ENCODE assay signal across 25 mouse cellular contexts in the genomic region with DNA sequence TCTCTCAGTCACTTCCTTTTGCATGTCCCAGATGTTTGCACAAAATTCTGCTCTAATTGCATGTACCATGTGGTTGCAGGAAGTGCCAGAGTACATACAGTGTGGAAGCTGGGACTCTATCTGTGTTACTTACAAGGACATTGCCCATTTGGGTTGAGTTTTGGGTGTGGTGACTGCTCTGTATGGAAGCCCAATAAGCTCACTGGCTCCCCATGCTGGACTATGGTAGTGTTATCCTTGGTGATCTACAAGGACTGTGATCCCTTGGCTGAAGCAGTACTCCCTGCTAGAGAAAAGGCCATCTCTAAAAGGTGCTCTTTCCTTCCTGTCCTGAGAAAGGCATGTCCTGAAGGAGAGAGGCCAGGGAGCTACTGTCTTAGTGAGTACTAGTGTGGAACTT.
A peak's percentile ranks its signal among the peaks of the same experiment; 100 is the strongest.
DNase-seq lines count a peak whose midpoint lies in the region; ATAC-seq and TF ChIP-seq lines count a peak whose summit lies in the region.
"Had no signal": no experiment of that assay in that cellular context is flagged by ENCODE, and none has a peak within 500 bp of the region (broad histone marks: within the 10 kb centered on the region; RNA-seq: fewer than 3 reads in every experiment).

No protein-coding gene starts in this region.

- 0 out of 2 replicates have a peak, but pooled peaks cover 11% of the 10 kb centered on the region for H3K36me3 ChIP-seq in kidney, postnatal 0 days (ENCODE audit: insufficient read depth, low read length)
- peaks cover 13% of the 10 kb centered on the region for H3K36me3 ChIP-seq in kidney, embryonic 14.5 days (ENCODE audit: control insufficient read depth, insufficient read depth, low read length)
- H3K36me3 ChIP-seq in lung, postnatal 0 days (ENCODE audit: insufficient read depth, low read length): no peaks in the 10 kb centered on the region
- H3K36me3 ChIP-seq in hindbrain, embryonic 13.5 days: peaks cover 16% of the 10 kb centered on the region
- H3K36me3 ChIP-seq: G1E had no signal

- 0 out of 2 replicates have a peak, but pooled peaks have one; percentile 13 for TF ChIP-seq CTCF in kidney, postnatal 0 days (IDR thresholded peaks at IDR 0.05; ENCODE audit: low read depth)
- peak; percentile 48 for TF ChIP-seq CTCF in lung, postnatal 0 days (IDR thresholded peaks at IDR 0.05)

- H3K9ac ChIP-seq in kidney, postnatal 0 days (ENCODE audit: low read depth, low read length): no peak overlapping the region
- H3K9ac ChIP-seq in kidney, embryonic 14.5 days (ENCODE audit: low read depth, low read length): no peak overlapping the region
- no peak overlapping the region for H3K9ac ChIP-seq in lung, postnatal 0 days (replicated peaks; ENCODE audit: low read depth)
- no peak overlapping the region for H3K9ac ChIP-seq in hindbrain, embryonic 13.5 days
- H3K9ac ChIP-seq: embryonic facial prominence, embryonic 12.5 days; embryonic facial prominence, embryonic 15.5 days; forebrain, postnatal 0 days; hindbrain, embryonic 14.5 days had no signal

- H3K4me1 ChIP-seq in kidney, postnatal 0 days (replicated peaks; ENCODE audit: insufficient read depth, low read length): peaks cover 25% of the 10 kb centered on the region
- H3K4me1 ChIP-seq in kidney, embryonic 14.5 days (ENCODE audit: control insufficient read depth, insufficient read depth, low read length): peaks cover 32% of the 10 kb centered on the region
- peaks cover 14% of the 10 kb centered on the region for H3K4me1 ChIP-seq in lung, postnatal 0 days (ENCODE audit: insufficient read depth, low read depth, low read length)
- H3K4me1 ChIP-seq in hindbrain, embryonic 13.5 days (replicated peaks): peaks cover 24% of the 10 kb centered on the region
- H3K4me1 ChIP-seq: hindbrain, embryonic 10.5 days had no signal

- H3K4me2 ChIP-seq in kidney, postnatal 0 days (ENCODE audit: low read length): no peak overlapping the region
- no peak overlapping the region for H3K4me2 ChIP-seq in kidney, embryonic 14.5 days (replicated peaks; ENCODE audit: low read depth, low read length)
- no peak overlapping the region for H3K4me2 ChIP-seq in lung, postnatal 0 days (replicated peaks; ENCODE audit: low read depth, low read length)
- no peak overlapping the region for H3K4me2 ChIP-seq in hindbrain, embryonic 13.5 days
- H3K4me2 ChIP-seq: embryonic facial prominence, embryonic 12.5 days; embryonic facial prominence, embryonic 15.5 days; heart, embryonic 11.5 days; hindbrain, embryonic 14.5 days had no signal

- no peak overlapping the region for H3K4me3 ChIP-seq in kidney, postnatal 0 days (replicated peaks; ENCODE audit: low read depth, low read length)
- no peak overlapping the region for H3K4me3 ChIP-seq in kidney, embryonic 14.5 days (ENCODE audit: low read length)
- no peak overlapping the region for H3K4me3 ChIP-seq in lung, postnatal 0 days (ENCODE audit: low read depth, low read length)
- no peak overlapping the region for H3K4me3 ChIP-seq in hindbrain, embryonic 13.5 days
- H3K4me3 ChIP-seq: embryonic facial prominence, embryonic 12.5 days; embryonic facial prominence, embryonic 15.5 days; gastrocnemius, adult 2 months; hindbrain, embryonic 10.5 days had no signal

- H3K27me3 ChIP-seq in kidney, postnatal 0 days (ENCODE audit: insufficient read depth, low read length): no peaks in the 10 kb centered on the region
- H3K27me3 ChIP-seq in kidney, embryonic 14.5 days (ENCODE audit: control insufficient read depth, insufficient read depth, low read length): no peaks in the 10 kb centered on the region
- no peaks in the 10 kb centered on the region for H3K27me3 ChIP-seq in lung, postnatal 0 days (replicated peaks; ENCODE audit: insufficient read depth, low read length)
- H3K27me3 ChIP-seq in hindbrain, embryonic 13.5 days: no peaks in the 10 kb centered on the region

- DNase-seq in kidney, postnatal 0 days (ENCODE audit: low spot score): no peak
- DNase-seq in lung, postnatal 0 days (ENCODE audit: low spot score): no peak
- no peak for DNase-seq in lung, postnatal 25 days (ENCODE audit: low spot score)
- peak; percentile 20 for DNase-seq in NIH3T3 (ENCODE audit: low read depth)
- no peak for DNase-seq in heart, postnatal 4 days
- DNase-seq: adrenal gland, adult 8-10 months; cerebellum, adult 18-20 months; cerebellum, adult 9-10 months; cerebellum, postnatal 14 days; forebrain, postnatal 0 days; gastrocnemius, adult 2 months; gastrocnemius, postnatal 14 days; heart, adult 11 months had no signal

- TF ChIP-seq EP300 in lung, postnatal 0 days (IDR thresholded peaks at IDR 0.05): no peak

- H3K9me3 ChIP-seq in kidney, postnatal 0 days (replicated peaks; ENCODE audit: low read length): no peaks in the 10 kb centered on the region
- peaks cover 7% of the 10 kb centered on the region for H3K9me3 ChIP-seq in kidney, embryonic 14.5 days (ENCODE audit: control insufficient read depth, low read length)
- no peaks in the 10 kb centered on the region for H3K9me3 ChIP-seq in lung, postnatal 0 days (ENCODE audit: low read length)
- peaks cover 5% of the 10 kb centered on the region for H3K9me3 ChIP-seq in hindbrain, embryonic 13.5 days
- H3K9me3 ChIP-seq: embryonic facial prominence, embryonic 15.5 days; G1E had no signal

- ATAC-seq in kidney, postnatal 0 days (replicated peaks; ENCODE audit: low FRiP score, low read depth): no peak
- ATAC-seq in kidney, embryonic 14.5 days (ENCODE audit: low FRiP score, low TSS enrichment): no peak
- no peak for ATAC-seq in lung, postnatal 0 days
- no peak for ATAC-seq in hindbrain, embryonic 13.5 days (ENCODE audit: low FRiP score)
- ATAC-seq: CD4-positive, CD25-positive, alpha-beta regulatory T cell, adult 4 months; forebrain, embryonic 14.5 days; forebrain, postnatal 0 days; hindbrain, postnatal 0 days; inflammation-experienced regulatory T-cells, adult 6 months had no signal

- no peak overlapping the region for H3K27ac ChIP-seq in kidney, postnatal 0 days
- H3K27ac ChIP-seq in kidney, embryonic 14.5 days (ENCODE audit: low read depth, low read length): no peak overlapping the region
- H3K27ac ChIP-seq in lung, postnatal 0 days (ENCODE audit: low read length): no peak overlapping the region
- no peak overlapping the region for H3K27ac ChIP-seq in hindbrain, embryonic 13.5 days
- H3K27ac ChIP-seq: embryonic facial prominence, embryonic 12.5 days; embryonic facial prominence, embryonic 15.5 days; gastrocnemius, adult 2 months; hindbrain, embryonic 10.5 days; hindbrain, embryonic 14.5 days; hindbrain, postnatal 0 days had no signal
